Mouse (Mus musculus): ENCODE results near the gene Fis1.

Fis1 gene

GRCm38 (mm10) chr5:136967592-136967991 lies 14.5 kb downstream of the Fis1 start:
- no peak for DNase-seq (ENCODE audit: low spot score in 2 of 2)

GRCm38 (mm10) chr5:136970703-136971102 lies 17.6 kb downstream of the Fis1 start:
- peak; percentile 79 to 93 for DNase-seq (ENCODE audit: low spot score in 2 of 2)

GRCm38 (mm10) chr5:136973670-136974069 lies 20.6 kb downstream of the Fis1 start:
- no peak for DNase-seq (ENCODE audit: low spot score in 2 of 2)

GRCm38 (mm10) chr5:136977769-136978168 lies 24.7 kb downstream of the Fis1 start:
- DNase-seq (ENCODE audit: low spot score in 2 of 2) = no peak

- DNase-seq (ENCODE audit: low spot score in 2 of 2) = no peak
Observed at GRCm38 (mm10) chr5:136979762-136980161, 26.7 kb downstream of the Fis1 start.

- no peak for DNase-seq (ENCODE audit: low spot score in 2 of 2)
Observed at GRCm38 (mm10) chr5:136980974-136981373, 27.9 kb downstream of the Fis1 start.

- peak; percentile 51 to 81 for DNase-seq (ENCODE audit: low spot score in 2 of 2)
Observed at GRCm38 (mm10) chr5:136982338-136982930, 29.4 kb downstream of the Fis1 start.

GRCm38 (mm10) chr5:136984828-136985227 lies 31.8 kb downstream of the Fis1 start:
- no peak for DNase-seq (ENCODE audit: low spot score in 2 of 2)

GRCm38 (mm10) chr5:136986695-136987137 lies 33.6 kb downstream of the Fis1 start, which contains the start of gene Plod3:
Gene Plod3 (plus strand): TSS chr5:136987019.
- peak; percentile 96 to 98 for DNase-seq (ENCODE audit: low spot score in 2 of 2)

- peak; percentile 67 to 84 for DNase-seq (ENCODE audit: low spot score in 2 of 2)
Observed at GRCm38 (mm10) chr5:136987138-136987933, 34.3 kb downstream of the Fis1 start.

GRCm38 (mm10) chr5:136987934-136988271 lies 34.8 kb downstream of the Fis1 start, which contains the start of gene Znhit1:
Gene Znhit1 (minus strand): TSS chr5:136988021.
- DNase-seq (ENCODE audit: low spot score in 2 of 2) = no peak

- peak in 1 of 2 experiments; percentile 33 for DNase-seq (ENCODE audit: low spot score in 2 of 2)
Observed at GRCm38 (mm10) chr5:136988420-136988819, 35.3 kb downstream of the Fis1 start.

GRCm38 (mm10) chr5:136989801-136990200 lies 36.7 kb downstream of the Fis1 start:
- no peak for DNase-seq (ENCODE audit: low spot score in 2 of 2)

- DNase-seq (ENCODE audit: low spot score in 2 of 2) = no peak
Observed at GRCm38 (mm10) chr5:136999449-136999848, 46.4 kb downstream of the Fis1 start.

- DNase-seq (ENCODE audit: low spot score in 2 of 2) = no peak
Observed at GRCm38 (mm10) chr5:137000612-137001011, 47.5 kb downstream of the Fis1 start.

- no peak for DNase-seq (ENCODE audit: low spot score in 2 of 2)
Observed at GRCm38 (mm10) chr5:137007276-137007675, 54.2 kb downstream of the Fis1 start.

GRCm38 (mm10) chr5:137009988-137010387 lies 56.9 kb downstream of the Fis1 start:
- peak in 1 of 2 experiments; percentile 38 for DNase-seq (ENCODE audit: low spot score in 2 of 2)

- no peak for DNase-seq (ENCODE audit: low spot score in 2 of 2)
Observed at GRCm38 (mm10) chr5:137012401-137012950, 59.4 kb downstream of the Fis1 start.

Data from spleen, postnatal 4 days (tissue).